Mouse (Mus musculus): ENCODE measurements around the gene Tpt1.

- TF ChIP-seq CTCF (IDR thresholded peaks at IDR 0.05; ENCODE audit: control insufficient read depth, insufficient read depth, insufficient replicate concordance, low read depth, low read length) (peak; percentile 99), POLR2A (IDR thresholded peaks at IDR 0.05; ENCODE audit: control insufficient read depth, low read depth, low read length) (0 out of 2 replicates have a peak, but pooled peaks have one; percentile 15)
These were observed 15.8 kb upstream of the Tpt1 start for GRCm38 (mm10) chr14:75828866-75829806.
